Mouse (Mus musculus): ENCODE data around the gene Nxnl2. TPM values are rescaled to one million over a fixed set of nuclear protein-coding genes. Genes with fewer than 3 reads are reported as not detected.
A peak's percentile ranks its signal among the peaks of the same experiment; 100 is the strongest.

Nxnl2 gene
- polyA plus RNA-seq, 1 experiment from 2014 or later, result 6.0 TPM

- Histone ChIP-seq H3K4me1 (ENCODE audit: control insufficient read depth, insufficient read depth, low read depth, low read length) (peaks cover 9% of the 10 kb centered on the region), H3K4me2 (ENCODE audit: low read length) (no peak overlapping the region), H3K9me3 (ENCODE audit: control insufficient read depth, low read length) (no peaks in the 10 kb centered on the region; the same call in 1 of the 2 replicates), H3K27ac (ENCODE audit: low read depth, low read length) (no peak overlapping the region), H3K4me3 (ENCODE audit: low read length) (no peak overlapping the region), H3K36me3 (ENCODE audit: control insufficient read depth, insufficient read depth, low read length) (no peaks in the 10 kb centered on the region), H3K9ac (ENCODE audit: low read depth, low read length) (no peak overlapping the region), H3K27me3 (replicated peaks; ENCODE audit: control insufficient read depth, insufficient read depth, low read length) (no peaks in the 10 kb centered on the region)
- ATAC-seq, result no peak
- 75% methylated on average over 11 of the region's 11 CpGs for WGBS
Observed at GRCm38 (mm10) chr13:51166711-51167110, 4.1 kb upstream of the Nxnl2 start.

GRCm38 (mm10) chr13:51170215-51170614, 607 bp upstream of the Nxnl2 start:
- H3K27ac ChIP-seq (ENCODE audit: low read depth, low read length), result no peak overlapping the region
- no peak for ATAC-seq
- peak overlapping the region; percentile 97 for H3K4me2 ChIP-seq (ENCODE audit: low read length)
- WGBS, result 40% methylated on average over 11 of the region's 11 CpGs
- peak overlapping the region; percentile 52 for H3K4me3 ChIP-seq (ENCODE audit: low read length)
- H3K4me1 ChIP-seq (ENCODE audit: control insufficient read depth, insufficient read depth, low read depth, low read length), result peaks cover 10% of the 10 kb centered on the region
- no peaks in the 10 kb centered on the region for H3K36me3 ChIP-seq (ENCODE audit: control insufficient read depth, insufficient read depth, low read length)
- H3K9me3 ChIP-seq (ENCODE audit: control insufficient read depth, low read length), result no peaks in the 10 kb centered on the region
- H3K27me3 ChIP-seq (replicated peaks; ENCODE audit: control insufficient read depth, insufficient read depth, low read length), result no peaks in the 10 kb centered on the region
- H3K9ac ChIP-seq (ENCODE audit: low read depth, low read length), result no peak overlapping the region

- H3K4me3 ChIP-seq (ENCODE audit: low read length), result no peak overlapping the region
- no peaks in the 10 kb centered on the region for H3K36me3 ChIP-seq (ENCODE audit: control insufficient read depth, insufficient read depth, low read length)
- peaks cover 10% of the 10 kb centered on the region for H3K4me1 ChIP-seq (ENCODE audit: control insufficient read depth, insufficient read depth, low read depth, low read length)
- no peak for ATAC-seq
- H3K27ac ChIP-seq (ENCODE audit: low read depth, low read length), result no peak overlapping the region
- H3K4me2 ChIP-seq (ENCODE audit: low read length), result no peak overlapping the region
- no peaks in the 10 kb centered on the region for H3K27me3 ChIP-seq (replicated peaks; ENCODE audit: control insufficient read depth, insufficient read depth, low read length)
- 63% methylated on average over 7 of the region's 7 CpGs for WGBS
- no peaks in the 10 kb centered on the region for H3K9me3 ChIP-seq (ENCODE audit: control insufficient read depth, low read length)
- H3K9ac ChIP-seq (ENCODE audit: low read depth, low read length), result no peak overlapping the region
Observed at GRCm38 (mm10) chr13:51172601-51173000, 1.8 kb downstream of the Nxnl2 start.

- no peak overlapping the region for H3K27ac ChIP-seq (ENCODE audit: low read depth, low read length)
- H3K4me1 ChIP-seq (ENCODE audit: control insufficient read depth, insufficient read depth, low read depth, low read length), result no peaks in the 10 kb centered on the region
- no peaks in the 10 kb centered on the region for H3K27me3 ChIP-seq (replicated peaks; ENCODE audit: control insufficient read depth, insufficient read depth, low read length)
- no peak overlapping the region for H3K4me3 ChIP-seq (ENCODE audit: low read length)
- 80% methylated on average over 10 of the region's 10 CpGs for WGBS
- ATAC-seq, result no peak
- no peaks in the 10 kb centered on the region for H3K36me3 ChIP-seq (ENCODE audit: control insufficient read depth, insufficient read depth, low read length)
- no peak overlapping the region for H3K9ac ChIP-seq (ENCODE audit: low read depth, low read length)
- no peak overlapping the region for H3K4me2 ChIP-seq (ENCODE audit: low read length)
- H3K9me3 ChIP-seq (ENCODE audit: control insufficient read depth, low read length), result no peaks in the 10 kb centered on the region
Observed at GRCm38 (mm10) chr13:51178932-51179331, 8.1 kb downstream of the Nxnl2 start.

- no peaks in the 10 kb centered on the region for H3K36me3 ChIP-seq (ENCODE audit: control insufficient read depth, insufficient read depth, low read length)
- no peaks in the 10 kb centered on the region for H3K9me3 ChIP-seq (ENCODE audit: control insufficient read depth, low read length)
- WGBS, result 52% methylated on average over 3 of the region's 3 CpGs
- H3K9ac ChIP-seq (ENCODE audit: low read depth, low read length), result no peak overlapping the region
- no peaks in the 10 kb centered on the region for H3K4me1 ChIP-seq (ENCODE audit: control insufficient read depth, insufficient read depth, low read depth, low read length)
- no peak overlapping the region for H3K4me2 ChIP-seq (ENCODE audit: low read length)
- H3K4me3 ChIP-seq (ENCODE audit: low read length), result no peak overlapping the region
- no peak overlapping the region for H3K27ac ChIP-seq (ENCODE audit: low read depth, low read length)
- ATAC-seq, result no peak
- no peaks in the 10 kb centered on the region for H3K27me3 ChIP-seq (replicated peaks; ENCODE audit: control insufficient read depth, insufficient read depth, low read length)
Observed at GRCm38 (mm10) chr13:51179362-51179761, 8.5 kb downstream of the Nxnl2 start.

- WGBS, result 90% methylated on average over 7 of the region's 7 CpGs
- H3K27me3 ChIP-seq (replicated peaks; ENCODE audit: control insufficient read depth, insufficient read depth, low read length), result no peaks in the 10 kb centered on the region
- H3K4me2 ChIP-seq (ENCODE audit: low read length), result no peak overlapping the region
- H3K27ac ChIP-seq (ENCODE audit: low read depth, low read length), result no peak overlapping the region
- no peak overlapping the region for H3K4me3 ChIP-seq (ENCODE audit: low read length)
- ATAC-seq, result no peak
- no peak overlapping the region for H3K9ac ChIP-seq (ENCODE audit: low read depth, low read length)
- H3K4me1 ChIP-seq (ENCODE audit: control insufficient read depth, insufficient read depth, low read depth, low read length), result no peaks in the 10 kb centered on the region
- no peaks in the 10 kb centered on the region for H3K36me3 ChIP-seq (ENCODE audit: control insufficient read depth, insufficient read depth, low read length)
- H3K9me3 ChIP-seq (ENCODE audit: control insufficient read depth, low read length), result no peaks in the 10 kb centered on the region
Observed at GRCm38 (mm10) chr13:51182236-51182635, 11.4 kb downstream of the Nxnl2 start.

- Histone ChIP-seq H3K27me3 (replicated peaks; ENCODE audit: control insufficient read depth, insufficient read depth, low read length) (no peaks in the 10 kb centered on the region), H3K27ac (ENCODE audit: low read depth, low read length) (no peak overlapping the region), H3K9ac (ENCODE audit: low read depth, low read length) (no peak overlapping the region), H3K4me3 (ENCODE audit: low read length) (no peak overlapping the region), H3K36me3 (ENCODE audit: control insufficient read depth, insufficient read depth, low read length) (no peaks in the 10 kb centered on the region), H3K4me2 (ENCODE audit: low read length) (no peak overlapping the region), H3K4me1 (ENCODE audit: control insufficient read depth, insufficient read depth, low read depth, low read length) (no peaks in the 10 kb centered on the region), H3K9me3 (ENCODE audit: control insufficient read depth, low read length) (no peaks in the 10 kb centered on the region)
- WGBS, result 82% methylated on average over 3 of the region's 3 CpGs
- no peak for ATAC-seq
Observed at GRCm38 (mm10) chr13:51184896-51185295, 14.1 kb downstream of the Nxnl2 start.

- ATAC-seq, result no peak
- Histone ChIP-seq H3K4me2 (ENCODE audit: low read length) (no peak overlapping the region), H3K9ac (ENCODE audit: low read depth, low read length) (no peak overlapping the region), H3K27me3 (replicated peaks; ENCODE audit: control insufficient read depth, insufficient read depth, low read length) (no peaks in the 10 kb centered on the region), H3K4me1 (ENCODE audit: control insufficient read depth, insufficient read depth, low read depth, low read length) (no peaks in the 10 kb centered on the region), H3K36me3 (ENCODE audit: control insufficient read depth, insufficient read depth, low read length) (no peaks in the 10 kb centered on the region), H3K9me3 (ENCODE audit: control insufficient read depth, low read length) (no peaks in the 10 kb centered on the region), H3K27ac (ENCODE audit: low read depth, low read length) (no peak overlapping the region), H3K4me3 (ENCODE audit: low read length) (no peak overlapping the region)
- 62% methylated on average over 3 of the region's 3 CpGs for WGBS
Observed at GRCm38 (mm10) chr13:51190336-51190735, 19.5 kb downstream of the Nxnl2 start.

GRCm38 (mm10) chr13:51191416-51192140, 20.8 kb downstream of the Nxnl2 start:
- H3K4me1 ChIP-seq (ENCODE audit: control insufficient read depth, insufficient read depth, low read depth, low read length), result no peaks in the 10 kb centered on the region
- no peaks in the 10 kb centered on the region for H3K27me3 ChIP-seq (replicated peaks; ENCODE audit: control insufficient read depth, insufficient read depth, low read length)
- no peaks in the 10 kb centered on the region for H3K9me3 ChIP-seq (ENCODE audit: control insufficient read depth, low read length)
- no peak for ATAC-seq
- WGBS, result 87% methylated on average over 6 of the region's 6 CpGs
- H3K27ac ChIP-seq (ENCODE audit: low read depth, low read length), result no peak overlapping the region
- no peak overlapping the region for H3K4me2 ChIP-seq (ENCODE audit: low read length)
- no peak overlapping the region for H3K4me3 ChIP-seq (ENCODE audit: low read length)
- H3K9ac ChIP-seq (ENCODE audit: low read depth, low read length), result no peak overlapping the region
- no peaks in the 10 kb centered on the region for H3K36me3 ChIP-seq (ENCODE audit: control insufficient read depth, insufficient read depth, low read length)
